Mouse (Mus musculus) hindbrain, embryonic 14.5 days (tissue): ENCODE results near the gene Rpl34. TPM values are rescaled to one million over a fixed set of nuclear protein-coding genes. Genes with fewer than 3 reads are reported as not detected.

Source experiments
- ATAC-seq: fragments of 200-750 bp; cut with Nextera tagmentation; 2 replicates; pipeline ENCODE4 v1.8.0; 2017; ENCODE audit warnings: moderate number of reproducible peaks, mild to moderate bottlenecking, moderate TSS enrichment, moderate library complexity; ENCODE audit not compliant: low FRiP score
- DNase-seq: peaks from one replicate; pipeline ENCODE4 v3.0.0-alpha.2; 2015; ENCODE audit warnings: low spot score
- H3K27ac ChIP-seq: fragments of 300-500 bp; sonication (generic); 2 replicates; pipeline ENCODE4 v1.5.1; 2014; ENCODE audit warnings: mild to moderate bottlenecking, moderate library complexity
- H3K27me3 ChIP-seq: fragments of 300-500 bp; sonication (generic); 2 replicates; pipeline ENCODE4 v1.6.1; 2014; ENCODE audit warnings: mild to moderate bottlenecking, low read length, mixed read lengths; ENCODE audit not compliant: control insufficient read depth, insufficient read depth
- H3K36me3 ChIP-seq: fragments of 300-500 bp; sonication (generic); replicated peaks from 2 replicates; pipeline ENCODE4 v1.6.1; 2014; ENCODE audit not compliant: control insufficient read depth, insufficient read depth
- H3K4me1 ChIP-seq: fragments of 300-500 bp; sonication (generic); replicated peaks from 2 replicates; pipeline ENCODE4 v1.6.1; 2014; ENCODE audit warnings: antibody characterized with exemption, low read length, mixed read lengths; ENCODE audit not compliant: control insufficient read depth, insufficient read depth
- H3K4me2 ChIP-seq: fragments of 300-500 bp; sonication (generic); replicated peaks from 2 replicates; pipeline ENCODE4 v1.6.1; 2014; ENCODE audit warnings: mild to moderate bottlenecking, moderate library complexity
- H3K4me3 ChIP-seq: fragments of 300-500 bp; sonication (generic); replicated peaks from 2 replicates; pipeline ENCODE4 v1.5.1; 2014; ENCODE audit warnings: mild to moderate bottlenecking, low read length
- H3K9ac ChIP-seq: fragments of 300-500 bp; sonication (generic); 2 replicates; pipeline ENCODE4 v1.6.1; 2014
- H3K9me3 ChIP-seq: fragments of 300-500 bp; sonication (generic); 2 replicates; pipeline ENCODE4 v1.6.1; 2016; ENCODE audit warnings: low read length; ENCODE audit not compliant: control insufficient read depth
- WGBS: fragments of 180-500 bp; shearing (Covaris S2); extraction: QIAGEN DNeasy Blood & Tissue Kit; methylation state at CpG from one replicate; pipeline ENCODE4 v1.1.7; 2014; 5-methylcytosine and 5-hydroxymethylcytosine counted together
- polyA plus RNA-seq: library from polyadenylated mRNA; unstranded; fragments of >200 nt; fragmentation: Nextera tagmentation; extraction: Ambion mirVana; gene quantifications from 2 replicates; pipeline ENCODE4 v1.2.1, GENCODE M21; 2014

Gene Rpl34
- polyA plus RNA-seq, 1 experiment from 2014 or later = 662 TPM

DNA sequence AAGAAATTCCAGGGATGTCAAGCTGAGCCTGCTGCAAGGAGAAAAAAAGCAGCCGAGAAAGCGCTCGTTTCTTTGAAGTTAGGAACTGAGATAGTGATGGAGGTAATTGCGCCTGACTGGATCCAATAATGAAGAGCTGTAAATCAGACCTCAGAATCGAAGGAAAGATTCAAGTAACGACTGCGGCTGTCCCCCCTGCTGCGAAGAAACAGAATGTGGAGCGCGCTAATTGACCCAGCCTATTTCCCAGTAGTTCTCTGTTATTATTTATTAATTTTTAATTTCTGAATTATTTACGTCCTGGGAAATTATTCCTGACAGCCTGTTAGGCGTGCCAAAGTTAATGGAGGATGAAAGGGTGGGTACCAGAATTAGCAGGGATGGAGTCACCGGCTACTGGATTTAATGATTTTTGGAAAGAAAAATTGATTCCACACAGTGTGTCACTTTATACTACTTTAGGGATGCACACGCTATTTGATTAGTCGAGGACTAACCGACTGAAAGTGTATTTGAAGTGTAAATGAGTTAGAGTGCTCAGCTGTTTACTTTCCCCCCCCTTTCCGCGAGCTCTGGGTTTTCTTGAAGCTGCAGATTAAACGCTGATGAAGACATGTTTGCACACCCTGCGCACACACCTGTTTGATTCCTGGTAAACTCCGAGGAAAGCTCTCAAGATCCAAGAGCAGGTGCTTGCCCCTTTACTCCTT lies 7.6 kb upstream of the Rpl34 start:
- Histone ChIP-seq H3K9me3 (no peaks in the 10 kb centered on the region), H3K27me3 (no peaks in the 10 kb centered on the region), H3K4me1 (no peaks in the 10 kb centered on the region), H3K9ac (no peak overlapping the region), H3K4me3 (no peak overlapping the region), H3K36me3 (no peaks in the 10 kb centered on the region), H3K4me2 (peak overlapping the region; percentile 21; the same call in 1 of the 2 replicates), H3K27ac (no peak overlapping the region)
- DNase-seq (peak; percentile 49), ATAC-seq (peak; percentile 78)
- 44% methylated on average over 21 of the region's 21 CpGs for WGBS

DNA sequence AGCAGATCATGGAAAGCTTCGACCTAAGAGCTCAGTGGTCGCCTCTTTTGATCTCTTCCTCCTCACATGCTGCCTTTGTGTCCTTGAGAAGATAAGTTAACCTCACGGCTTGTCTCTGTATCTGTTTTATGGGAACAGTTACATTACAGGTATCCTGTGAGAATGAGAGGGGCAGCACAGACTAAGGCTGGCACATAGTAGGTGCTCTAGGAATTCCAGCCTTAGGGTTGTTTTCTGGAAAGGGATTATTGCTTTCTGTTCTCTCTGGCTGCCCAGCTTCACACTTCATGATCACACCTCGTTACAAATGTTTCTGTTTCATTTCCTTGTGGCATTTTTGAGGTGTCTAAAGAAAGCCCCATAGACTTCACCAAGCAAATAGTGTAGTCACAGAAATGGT lies 6.6 kb upstream of the Rpl34 start:
- DNase-seq (no peak), ATAC-seq (no peak)
- Histone ChIP-seq H3K4me3 (no peak overlapping the region), H3K27ac (0 out of 2 replicates have a peak overlapping the region, but pooled peaks have one; percentile 29), H3K36me3 (no peaks in the 10 kb centered on the region), H3K27me3 (no peaks in the 10 kb centered on the region), H3K4me2 (no peak overlapping the region), H3K9ac (no peak overlapping the region), H3K9me3 (no peaks in the 10 kb centered on the region), H3K4me1 (no peaks in the 10 kb centered on the region)
- WGBS = 69% methylated on average over 4 of the region's 4 CpGs

DNA sequence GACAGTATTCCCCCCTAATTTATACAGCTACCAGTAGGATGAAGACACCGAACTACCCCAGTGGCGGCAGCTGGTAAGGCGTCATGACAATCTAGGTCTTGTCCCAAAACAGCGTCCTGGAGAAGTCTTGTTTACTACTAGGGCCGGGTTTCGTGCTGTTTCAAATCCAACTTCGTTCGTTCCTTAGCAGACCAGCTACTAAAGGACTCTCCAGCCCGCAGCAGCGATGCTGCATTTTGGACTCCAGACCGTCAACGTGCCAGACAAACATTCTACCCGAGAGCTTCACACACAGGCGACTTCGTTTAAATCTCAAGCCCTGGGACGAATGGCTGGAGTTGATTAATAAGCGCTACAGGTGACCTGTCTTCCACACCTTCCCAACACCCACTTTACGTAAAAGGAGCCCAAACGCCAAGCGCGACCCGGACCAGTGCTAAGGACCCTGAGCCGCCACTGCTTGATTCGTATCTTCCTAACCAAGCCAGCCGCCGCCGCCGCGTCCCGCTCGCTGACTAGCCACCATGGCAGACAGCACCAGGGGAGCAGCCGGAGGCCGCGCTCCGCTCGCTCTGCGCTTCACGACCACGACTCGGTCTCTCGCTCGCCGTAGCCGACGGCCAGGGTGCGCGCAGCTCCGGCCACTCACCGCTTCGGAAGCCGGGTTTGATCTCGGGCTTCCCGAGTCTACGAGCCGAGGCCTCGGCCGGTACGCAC lies 568 bp downstream of the Rpl34 start:
- ATAC-seq (peak; percentile 71), DNase-seq (peak; percentile 41)
- Histone ChIP-seq H3K9ac (peak overlapping the region; percentile 92), H3K27me3 (no peaks in the 10 kb centered on the region), H3K36me3 (peaks cover 39% of the 10 kb centered on the region), H3K9me3 (no peaks in the 10 kb centered on the region), H3K4me2 (peak overlapping the region; percentile 75), H3K4me3 (peak overlapping the region; percentile 83), H3K27ac (peak overlapping the region; percentile 93), H3K4me1 (peaks cover 15% of the 10 kb centered on the region)
- WGBS = under 1% methylated on average over 57 of the region's 58 CpGs

DNA sequence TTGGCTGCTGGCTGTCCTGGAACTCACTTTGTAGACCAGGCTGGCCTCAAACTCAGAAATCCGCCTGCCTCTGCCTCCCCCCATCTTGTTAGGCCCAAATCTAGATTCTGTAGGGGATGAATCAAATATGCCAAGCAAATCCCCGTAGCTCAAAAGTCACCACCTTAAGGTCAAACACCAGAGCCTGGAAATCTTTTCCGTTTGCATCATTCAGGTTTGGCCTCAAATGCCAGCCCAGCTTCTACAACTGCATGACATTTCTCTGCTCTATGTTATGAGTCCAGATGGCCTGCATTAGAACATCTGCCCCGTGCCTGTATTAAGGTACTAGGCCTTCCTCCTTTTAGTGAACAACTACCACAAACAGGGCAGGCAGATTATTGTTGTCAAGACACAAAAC lies 2.5 kb downstream of the Rpl34 start:
- no peak overlapping the region for H3K4me3 ChIP-seq
- H3K36me3 ChIP-seq = peaks cover 43% of the 10 kb centered on the region
- no peak overlapping the region for H3K4me2 ChIP-seq
- ATAC-seq (no peak), DNase-seq (no peak)
- H3K27ac ChIP-seq = no peak overlapping the region
- no peak overlapping the region for H3K9ac ChIP-seq
- H3K27me3 ChIP-seq = no peaks in the 10 kb centered on the region
- no peaks in the 10 kb centered on the region for H3K9me3 ChIP-seq
- WGBS = 93% methylated on average over 4 of the region's 4 CpGs
- H3K4me1 ChIP-seq = peaks cover 15% of the 10 kb centered on the region

DNA sequence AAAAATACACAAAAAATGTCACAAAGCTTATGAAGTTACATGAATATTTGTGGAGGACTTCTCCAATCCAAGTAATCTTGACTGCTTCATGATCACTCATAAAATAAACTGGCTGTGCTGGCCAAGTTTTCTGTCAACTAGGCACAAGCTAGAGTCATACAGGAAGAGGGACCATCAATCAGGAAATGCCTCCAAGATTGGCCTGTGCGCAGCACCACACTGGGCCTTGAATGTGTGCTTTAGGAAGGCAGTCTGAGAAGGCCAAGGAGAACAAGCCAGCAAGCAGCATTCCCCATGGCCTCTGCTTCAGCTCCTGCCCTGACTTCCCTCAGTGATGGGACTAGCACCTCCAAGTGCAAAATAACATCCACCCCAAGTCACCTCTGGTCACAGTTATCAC lies 3.2 kb downstream of the Rpl34 start:
- Histone ChIP-seq H3K27ac (no peak overlapping the region), H3K4me3 (no peak overlapping the region), H3K27me3 (no peaks in the 10 kb centered on the region), H3K9me3 (no peaks in the 10 kb centered on the region), H3K9ac (no peak overlapping the region), H3K4me1 (peaks cover 15% of the 10 kb centered on the region), H3K36me3 (peaks cover 43% of the 10 kb centered on the region), H3K4me2 (no peak overlapping the region)
- 95% methylated on average over 1 of the region's 1 CpGs for WGBS
- no peak for DNase-seq
- no peak for ATAC-seq

DNA sequence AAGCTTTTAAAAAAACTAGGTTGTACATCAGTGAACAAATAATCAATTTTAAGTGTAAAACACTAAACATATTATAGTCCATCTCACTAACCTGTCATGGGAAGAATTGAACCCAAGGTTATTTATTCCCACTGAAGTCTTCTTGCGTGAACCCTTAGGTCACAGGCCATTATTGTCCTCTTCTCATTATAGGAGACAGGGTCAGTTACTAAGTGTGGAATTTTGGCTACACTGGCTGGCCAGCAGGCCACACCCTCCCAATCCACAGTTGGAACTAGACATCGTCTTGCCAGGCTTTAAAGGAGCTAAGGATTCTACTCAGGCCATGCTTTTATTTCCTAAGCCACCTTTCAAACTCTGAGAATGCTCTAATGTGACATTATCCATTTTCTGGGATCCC lies 4.5 kb downstream of the Rpl34 start:
- Histone ChIP-seq H3K4me1 (peaks cover 10% of the 10 kb centered on the region), H3K4me3 (no peak overlapping the region), H3K4me2 (no peak overlapping the region), H3K27ac (no peak overlapping the region), H3K9me3 (no peaks in the 10 kb centered on the region), H3K36me3 (peaks cover 43% of the 10 kb centered on the region), H3K27me3 (no peaks in the 10 kb centered on the region), H3K9ac (no peak overlapping the region)
- ATAC-seq (no peak), DNase-seq (no peak)
- 77% methylated on average over 2 of the region's 2 CpGs for WGBS

DNA sequence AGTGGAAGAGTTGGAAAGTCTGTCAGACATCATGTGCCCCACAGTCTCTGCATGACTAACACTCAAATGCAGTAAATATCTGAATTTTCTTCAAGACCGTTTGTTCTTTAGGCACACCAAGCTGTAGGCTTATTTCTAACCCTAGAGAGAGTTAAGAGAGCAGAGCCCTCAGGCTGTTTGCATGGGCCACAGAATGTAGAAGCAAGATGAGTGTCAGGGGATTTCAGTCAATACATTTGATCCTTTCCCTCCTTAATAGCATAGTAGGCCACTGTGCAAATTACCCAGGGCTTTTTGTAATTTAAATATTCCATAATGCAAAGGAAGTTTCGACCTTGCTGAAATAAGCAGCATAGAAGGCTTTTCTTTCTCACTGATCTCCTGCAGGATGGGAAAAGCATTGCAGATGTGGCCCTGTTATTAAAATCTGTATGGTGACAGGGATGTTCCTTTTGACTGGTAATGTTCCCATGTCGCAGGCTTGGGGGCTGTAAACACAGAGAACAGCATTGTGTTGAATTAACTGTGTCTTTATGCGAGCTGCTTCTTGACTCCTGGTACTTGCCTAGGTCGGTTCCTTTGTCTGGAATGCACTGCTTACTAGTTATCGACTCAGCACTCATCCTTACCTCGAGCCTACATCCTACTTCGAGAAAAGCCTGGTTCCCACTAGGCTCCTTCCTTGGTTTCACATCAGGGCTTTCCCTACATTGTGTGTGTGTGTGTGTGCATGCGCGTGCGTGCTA lies 7.3 kb downstream of the Rpl34 start:
- WGBS = 76% methylated on average over 11 of the region's 11 CpGs
- ATAC-seq (no peak), DNase-seq (no peak)
- Histone ChIP-seq H3K4me3 (no peak overlapping the region), H3K4me1 (no peaks in the 10 kb centered on the region), H3K36me3 (peaks cover 35% of the 10 kb centered on the region), H3K27me3 (no peaks in the 10 kb centered on the region), H3K27ac (peak overlapping the region; percentile 32; the same call in 1 of the 2 replicates), H3K9ac (no peak overlapping the region), H3K9me3 (no peaks in the 10 kb centered on the region), H3K4me2 (no peak overlapping the region)

DNA sequence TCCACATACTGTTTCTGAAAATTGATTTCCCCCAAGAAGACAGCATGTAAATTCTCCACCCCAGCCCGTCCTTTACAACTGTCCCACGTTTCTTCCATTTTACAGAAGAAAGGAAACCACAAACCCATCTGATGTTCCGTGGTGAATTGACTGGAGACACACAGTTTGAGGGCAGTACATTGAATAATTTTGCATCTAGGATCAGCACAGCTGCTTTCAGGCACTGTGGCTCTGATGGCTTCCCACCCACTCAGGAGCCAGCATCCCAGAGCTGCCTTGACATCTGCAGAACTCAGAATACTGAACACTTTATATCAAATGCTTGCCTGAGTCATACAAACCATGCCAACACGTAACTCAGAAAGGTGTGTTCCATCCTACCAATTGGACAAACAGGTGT lies 10.0 kb downstream of the Rpl34 start:
- no peak overlapping the region for H3K27ac ChIP-seq
- H3K9ac ChIP-seq = no peak overlapping the region
- no peak overlapping the region for H3K4me3 ChIP-seq
- H3K9me3 ChIP-seq = no peaks in the 10 kb centered on the region
- DNase-seq (no peak), ATAC-seq (no peak)
- peaks cover 8% of the 10 kb centered on the region; the same call in 1 of the 2 replicates for H3K36me3 ChIP-seq
- 82% methylated on average over 4 of the region's 4 CpGs for WGBS
- H3K27me3 ChIP-seq = no peaks in the 10 kb centered on the region
- no peak overlapping the region for H3K4me2 ChIP-seq
- H3K4me1 ChIP-seq = no peaks in the 10 kb centered on the region

DNA sequence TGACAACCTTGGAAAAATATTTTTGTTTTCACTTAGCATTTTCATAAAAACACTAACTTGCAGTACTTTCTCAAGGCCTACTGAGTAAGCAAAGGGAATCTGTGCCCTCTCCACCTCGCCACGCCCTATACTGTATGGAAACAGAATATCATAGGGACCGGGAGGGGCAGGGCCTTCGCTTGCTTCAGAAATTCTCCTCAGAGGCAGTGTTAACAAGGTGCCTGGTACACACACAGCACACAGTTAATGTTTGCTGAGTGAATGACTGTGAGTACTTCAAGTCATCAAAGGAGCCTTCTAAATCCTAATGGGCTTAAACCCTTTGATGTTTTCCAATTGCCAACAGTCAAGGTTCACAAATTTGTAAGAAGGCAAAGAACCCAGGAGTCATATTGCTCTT lies 11.3 kb downstream of the Rpl34 start:
- H3K36me3 ChIP-seq = no peaks in the 10 kb centered on the region
- DNase-seq = no peak
- H3K27me3 ChIP-seq = no peaks in the 10 kb centered on the region
- no peak overlapping the region for H3K4me3 ChIP-seq
- no peak overlapping the region for H3K4me2 ChIP-seq
- no peaks in the 10 kb centered on the region for H3K9me3 ChIP-seq
- no peak overlapping the region for H3K9ac ChIP-seq
- 0 out of 2 replicates have a peak, but pooled peaks cover 3% of the 10 kb centered on the region for H3K4me1 ChIP-seq
- ATAC-seq = no peak
- WGBS = 90% methylated on average over 4 of the region's 4 CpGs
- no peak overlapping the region for H3K27ac ChIP-seq
